Comparison of ENCODE assay signal across 29 mouse cellular contexts in the genomic region with DNA sequence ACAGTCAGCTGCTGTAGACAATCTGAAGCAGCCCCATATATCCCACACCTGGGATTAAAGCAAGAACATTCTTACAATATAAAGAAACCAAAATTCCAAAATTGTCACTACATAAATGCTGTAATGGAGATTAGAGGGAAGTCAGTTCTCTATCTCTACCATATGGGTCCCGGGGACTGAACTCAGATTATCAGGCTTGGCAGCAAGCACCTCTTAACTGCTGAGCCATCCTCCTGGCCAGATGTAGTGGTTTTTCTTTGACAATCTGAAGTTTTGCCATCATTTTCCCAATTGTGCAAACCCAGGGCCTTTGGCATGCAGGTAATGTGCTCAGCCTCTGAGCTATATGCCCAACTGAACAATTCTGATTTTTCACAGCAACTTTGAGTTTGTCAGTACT. TPM values are rescaled to one million over a fixed set of nuclear protein-coding genes. Genes with fewer than 3 reads are reported as not detected.
"Had no signal": no experiment of that assay in that cellular context is flagged by ENCODE, and none has a peak within 500 bp of the region (broad histone marks: within the 10 kb centered on the region; RNA-seq: fewer than 3 reads in every experiment).

No protein-coding gene starts in this region.

- H3K4me2 ChIP-seq: embryonic facial prominence, embryonic 12.5 days; embryonic facial prominence, embryonic 13.5 days; embryonic facial prominence, embryonic 15.5 days; forebrain, embryonic 12.5 days; forebrain, embryonic 13.5 days; forebrain, embryonic 15.5 days had no signal

- H3K4me1 ChIP-seq: forebrain, embryonic 15.5 days had no signal

- H3K9ac ChIP-seq: embryonic facial prominence, embryonic 12.5 days; embryonic facial prominence, embryonic 13.5 days; embryonic facial prominence, embryonic 15.5 days; forebrain, embryonic 12.5 days; forebrain, embryonic 13.5 days; forebrain, embryonic 15.5 days; forebrain, postnatal 0 days had no signal

- ATAC-seq: forebrain, embryonic 13.5 days; forebrain, embryonic 14.5 days; forebrain, embryonic 15.5 days; forebrain, embryonic 16.5 days; forebrain, postnatal 0 days had no signal

- H3K27me3 ChIP-seq: embryonic facial prominence, embryonic 12.5 days; embryonic facial prominence, embryonic 13.5 days; embryonic facial prominence, embryonic 15.5 days; forebrain, embryonic 12.5 days; forebrain, embryonic 13.5 days; forebrain, embryonic 15.5 days had no signal

- H3K4me3 ChIP-seq: embryonic facial prominence, embryonic 10.5 days; embryonic facial prominence, embryonic 12.5 days; embryonic facial prominence, embryonic 13.5 days; embryonic facial prominence, embryonic 15.5 days; erythroblast, embryonic 14.5 days; forebrain, embryonic 10.5 days; forebrain, embryonic 12.5 days; forebrain, embryonic 13.5 days; forebrain, embryonic 15.5 days; gastrocnemius, adult 2 months had no signal

- H3K9me3 ChIP-seq: embryonic facial prominence, embryonic 10.5 days; embryonic facial prominence, embryonic 12.5 days; embryonic facial prominence, embryonic 13.5 days; embryonic facial prominence, embryonic 15.5 days; forebrain, embryonic 10.5 days; forebrain, embryonic 12.5 days; forebrain, embryonic 13.5 days; forebrain, embryonic 15.5 days had no signal

- H3K27ac ChIP-seq: embryonic facial prominence, embryonic 10.5 days; embryonic facial prominence, embryonic 12.5 days; embryonic facial prominence, embryonic 13.5 days; embryonic facial prominence, embryonic 15.5 days; forebrain, embryonic 10.5 days; forebrain, embryonic 12.5 days; forebrain, embryonic 13.5 days; forebrain, embryonic 15.5 days had no signal

- DNase-seq: cerebellum, adult 2 months; cerebellum, adult 8-10 months; cerebellum, adult 9-10 months; cerebellum, adult 9-11 months; cerebellum, postnatal 10 days; cerebellum, postnatal 14 days; cerebellum, postnatal 25 days; cerebellum, postnatal 36 days; embryo, embryonic 11 days; forebrain, postnatal 0 days; gastrocnemius, adult 2 months; gastrocnemius, postnatal 10 days; gastrocnemius, postnatal 14 days; gastrocnemius, postnatal 25 days; gastrocnemius, postnatal 36 days; heart, adult 18-20 months had no signal

RNA-seq across cellular contexts. Expression of a gene that starts 16.0 kb away (rescaled TPM):
- polyA plus RNA-seq: erythroblast, embryonic 14.5 days had no signal

RNA-seq across cellular contexts. Expression of a gene that starts 55.7 kb away (rescaled TPM):
- total RNA-seq: common myeloid progenitor, adult 5-6 weeks; granulocyte monocyte progenitor cell, adult 5-6 weeks had no signal
- polyA plus RNA-seq: erythroblast, embryonic 14.5 days had no signal
